Mouse (Mus musculus) telencephalon, adult 2 months (tissue): ENCODE measurements around the gene Slc6a6.
A peak's percentile ranks its signal among the peaks of the same experiment; 100 is the strongest.

Experiments used
- DNase-seq: peaks from one replicate; pipeline ENCODE4 v3.0.0-alpha.2; 2011; ENCODE audit warnings: low read depth, low spot score

Slc6a6 gene

GRCm38 (mm10) chr6:91776543-91776942 is 92.7 kb downstream of the Slc6a6 start:
- no peak for DNase-seq

GRCm38 (mm10) chr6:91779206-91779605 is 95.4 kb downstream of the Slc6a6 start:
- DNase-seq: no peak

GRCm38 (mm10) chr6:91785018-91785417 is 101.2 kb downstream of the Slc6a6 start:
- no peak for DNase-seq

GRCm38 (mm10) chr6:91788311-91788798 is 104.5 kb downstream of the Slc6a6 start:
- DNase-seq: no peak

GRCm38 (mm10) chr6:91795640-91796039 is 111.8 kb downstream of the Slc6a6 start:
- no peak for DNase-seq

GRCm38 (mm10) chr6:91796064-91796463 is 112.2 kb downstream of the Slc6a6 start:
- peak; percentile 38 for DNase-seq

GRCm38 (mm10) chr6:91796736-91797135 is 112.9 kb downstream of the Slc6a6 start:
- no peak for DNase-seq

GRCm38 (mm10) chr6:91798496-91798895 is 114.6 kb downstream of the Slc6a6 start:
- no peak for DNase-seq

- no peak for DNase-seq
These were observed 120.3 kb downstream of the Slc6a6 start for GRCm38 (mm10) chr6:91804177-91804576.

GRCm38 (mm10) chr6:91807169-91807568 is 123.3 kb downstream of the Slc6a6 start:
- DNase-seq: peak; percentile 55

- no peak for DNase-seq
These were observed 124.2 kb downstream of the Slc6a6 start for GRCm38 (mm10) chr6:91808022-91808421.
